Mouse (Mus musculus) small intestine, adult 2 months (tissue): ENCODE measurements around the gene Cirbp.

ENCODE experiments used
- CTCF ChIP-seq: fragments of 200-500 bp; IDR thresholded peaks from 2 replicates; pipeline ENCODE4 v1.5.1; 2012; ENCODE audit warnings: low read depth, mild to moderate bottlenecking, control low read depth, inconsistent platforms, low read length, moderate library complexity, mixed read lengths; ENCODE audit not compliant: insufficient replicate concordance, insufficient read length; ENCODE audit errors: extremely low read depth
- POLR2A ChIP-seq: fragments of 200-500 bp; IDR thresholded peaks from 2 replicates; pipeline ENCODE4 v1.6.1; 2012; ENCODE audit warnings: low read depth, mild to moderate bottlenecking, control low read depth, inconsistent platforms, low read length, moderate library complexity

DNA sequence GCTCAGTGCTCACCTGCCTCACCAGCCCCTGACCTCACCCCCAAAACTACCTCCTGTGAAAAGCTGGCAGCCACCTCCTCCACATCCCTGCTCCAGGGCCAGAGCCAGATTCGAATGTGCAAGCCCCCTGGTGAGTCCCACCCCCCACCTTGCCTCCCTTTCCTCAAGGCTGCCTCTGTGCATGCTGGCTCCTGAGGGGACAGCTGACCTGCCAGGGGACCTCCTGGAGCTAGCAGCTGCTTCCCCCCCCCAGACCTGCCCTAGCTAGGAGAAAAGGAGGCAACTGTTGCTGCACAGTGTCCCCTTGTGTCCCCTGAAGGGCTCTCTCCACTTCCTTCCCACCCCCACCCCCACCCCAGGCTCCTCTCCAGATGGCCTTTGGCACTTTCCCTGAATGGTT is 10.5 kb upstream of the Cirbp start:
- no peak for TF ChIP-seq POLR2A
- TF ChIP-seq CTCF = no peak
